Mouse (Mus musculus) regulatory T cell (primary cell): ENCODE results near the gene Kctd15.

Experiments used
- in situ Hi-C: fragments of 300-600 bp; cut with MboI, MseI; formaldehyde crosslinking; loops from one replicate; pipeline ENCODE4 v1.15.1; 2025; ENCODE audit warnings: high pct_unique_total_duplicates

Gene Kctd15

DNA sequence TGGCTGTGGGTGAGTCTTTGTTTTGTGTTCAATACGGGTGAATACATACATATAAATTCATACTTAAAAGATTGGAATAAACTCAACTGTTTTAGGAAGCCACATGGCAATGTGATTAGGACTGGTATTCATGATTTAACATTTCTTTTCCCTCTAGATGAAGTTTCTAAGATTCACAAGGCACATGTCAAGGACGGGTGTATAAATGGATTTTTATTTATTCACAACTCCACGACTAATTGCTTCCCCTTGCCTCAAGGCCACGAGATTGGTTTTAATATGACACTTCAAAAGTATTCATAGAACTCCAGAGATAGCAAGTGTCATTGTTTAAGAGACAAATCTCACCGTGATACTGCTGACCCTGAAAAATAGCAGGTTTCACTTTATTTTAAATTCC lies at the start of gene Kctd15:
Gene Kctd15 (minus strand): TSS at position 101 of the 400 bp plus-strand sequence.
- in situ Hi-C loops = loop anchor here (25.0 kb wide), 1 partner anchor 394 kb away; the partner anchor contains the start of gene Gm6096

DNA sequence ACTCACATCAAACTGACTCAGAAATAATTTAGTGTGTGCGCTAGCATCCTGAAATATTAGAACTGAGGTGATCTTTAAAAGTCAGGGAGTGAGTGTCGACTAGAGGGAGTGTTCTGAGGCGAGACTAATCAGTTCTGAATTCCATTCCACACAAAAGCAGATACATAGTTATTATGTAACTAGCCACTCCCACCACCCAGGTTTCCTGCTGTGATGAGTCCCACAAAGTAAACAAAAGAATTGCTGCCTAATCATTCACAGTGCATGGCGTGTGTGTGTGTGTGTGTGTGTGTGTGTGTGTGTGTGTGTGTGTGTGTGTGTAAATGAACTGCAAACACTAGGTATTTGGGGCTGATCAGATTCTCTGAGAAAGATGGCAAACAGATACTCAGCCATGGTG lies 47.9 kb upstream of the Kctd15 start:
- in situ Hi-C loops = no loop called here

DNA sequence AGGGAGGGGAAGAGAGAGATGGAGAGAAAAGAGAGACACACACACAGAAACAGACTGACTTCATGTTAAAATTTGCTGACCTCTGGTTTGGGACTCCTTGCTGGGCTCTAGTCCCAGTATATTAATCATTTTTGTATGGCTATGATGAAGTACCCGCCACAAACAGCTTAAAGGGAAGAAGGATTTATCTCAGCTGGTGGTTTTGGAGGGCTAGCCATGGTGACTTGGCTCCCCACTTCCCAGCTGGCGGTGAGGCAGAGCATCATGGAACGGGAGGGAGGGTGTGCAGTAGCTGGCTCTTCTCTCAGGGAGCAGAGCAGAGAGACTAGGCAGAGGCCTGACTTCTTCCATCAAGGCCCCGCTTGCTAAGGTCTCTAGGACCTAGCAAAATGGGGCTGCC lies 46.9 kb upstream of the Kctd15 start:
- in situ Hi-C loops = no loop called here

DNA sequence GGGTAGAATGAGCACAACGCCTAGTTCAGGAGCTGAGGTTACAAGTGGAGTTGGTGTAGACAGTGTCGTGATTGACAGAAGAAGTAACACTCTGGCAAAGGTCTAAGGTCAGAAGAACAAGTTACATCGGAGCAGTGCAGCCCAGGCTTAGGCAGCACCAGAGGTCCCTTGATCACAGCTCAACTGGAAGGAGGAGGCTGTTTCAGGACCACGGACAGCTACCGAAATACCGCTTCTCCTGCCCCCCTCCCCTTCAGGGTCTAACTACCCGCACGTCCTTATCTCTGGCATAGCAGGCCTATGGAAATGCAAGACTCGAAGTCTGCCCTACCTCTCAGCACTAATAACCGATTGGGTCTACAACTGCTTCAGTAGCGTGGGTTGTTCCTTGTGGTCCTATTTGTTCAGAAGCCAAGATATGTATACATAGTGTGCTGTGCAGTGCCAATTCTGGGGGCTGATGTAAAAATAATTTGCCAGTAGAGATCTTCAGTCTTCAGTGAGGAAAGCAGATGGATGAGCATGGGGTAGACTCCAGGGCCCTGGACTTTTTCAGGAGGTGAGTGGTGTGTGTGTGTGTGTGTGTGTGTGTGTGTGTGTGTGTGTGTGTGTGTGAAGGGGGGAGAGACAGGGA lies 46.3 kb upstream of the Kctd15 start:
- in situ Hi-C loops = no loop called here

DNA sequence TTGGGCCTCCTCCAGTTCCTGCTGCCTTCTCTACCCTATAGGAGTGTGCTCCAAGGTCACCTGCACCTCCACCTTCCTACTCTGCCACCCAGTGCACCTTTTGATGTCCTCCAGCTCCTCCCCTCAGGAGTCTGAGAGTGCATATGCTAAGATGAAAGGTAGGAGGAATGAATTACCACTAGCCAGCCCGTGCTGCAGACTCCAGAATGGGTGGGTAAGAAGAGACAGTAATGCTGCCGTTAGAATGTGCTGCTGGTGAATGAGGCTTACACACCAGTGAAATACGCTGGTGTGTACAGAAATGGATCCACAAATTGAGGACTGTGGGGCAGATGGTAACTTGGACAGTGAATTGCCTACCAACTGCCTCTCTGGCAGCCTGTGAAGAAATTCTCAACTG lies 43.4 kb upstream of the Kctd15 start:
- in situ Hi-C loops = no loop called here

DNA sequence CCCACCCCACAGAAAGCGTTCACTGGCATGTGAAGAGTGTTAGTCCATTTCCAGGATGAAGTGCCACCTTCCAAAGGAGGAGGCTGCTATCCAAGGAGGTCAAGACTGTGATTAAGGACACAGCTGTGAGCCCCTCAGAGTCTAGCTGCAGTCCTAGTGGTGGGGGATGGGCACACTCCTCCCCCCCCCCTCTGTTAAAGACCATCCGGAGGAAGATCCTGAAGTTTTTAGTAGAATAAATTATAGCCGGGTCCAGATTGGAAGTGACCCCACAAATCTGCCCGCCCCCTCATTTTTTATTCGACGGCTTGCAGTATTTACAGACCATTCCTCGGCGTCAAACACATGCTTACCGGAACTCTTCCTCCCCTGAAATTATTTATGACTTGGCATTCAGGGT lies 41.7 kb upstream of the Kctd15 start:
- in situ Hi-C loops = no loop called here

DNA sequence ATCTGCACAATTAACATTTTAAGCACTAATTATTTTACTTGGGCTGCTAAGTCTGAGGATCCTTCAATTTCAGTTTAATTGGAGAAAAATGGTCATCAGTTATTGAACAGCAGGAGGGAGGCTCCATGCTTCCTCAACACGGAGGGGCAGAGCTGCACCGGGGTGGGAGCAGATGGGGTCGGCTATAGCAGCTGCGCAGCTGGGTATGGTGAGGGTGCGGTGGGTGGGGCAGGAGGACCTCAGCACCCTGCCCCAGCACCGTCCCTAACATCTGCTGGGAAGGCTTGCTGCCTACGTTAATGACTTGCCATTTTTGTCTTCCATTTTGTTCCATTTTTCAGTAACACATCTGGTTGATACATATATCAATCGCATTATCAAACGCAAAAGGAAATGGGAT lies 39.6 kb upstream of the Kctd15 start:
- in situ Hi-C loops = no loop called here

DNA sequence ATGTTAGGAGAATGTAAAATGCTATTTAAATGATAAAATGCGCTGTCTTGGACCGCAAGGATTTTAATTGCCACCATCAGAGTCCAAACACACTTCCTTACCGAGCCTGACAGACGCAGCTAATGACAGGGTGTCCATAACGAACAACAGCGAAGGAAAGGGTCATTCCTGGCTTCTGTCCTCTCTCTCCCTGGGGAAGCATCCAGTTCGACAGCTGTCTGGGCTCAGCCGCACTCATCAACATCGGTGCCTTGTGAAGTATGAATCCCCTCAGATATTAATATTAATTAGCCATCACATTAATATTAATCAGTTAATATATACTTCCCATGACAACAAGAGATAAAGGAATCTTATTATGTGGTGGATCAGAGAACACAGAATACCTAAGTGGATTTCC lies 38.4 kb upstream of the Kctd15 start:
- in situ Hi-C loops = loop anchor here (5.0 kb wide), 1 partner anchor 572 kb away; no protein-coding TSS in a partner anchor

DNA sequence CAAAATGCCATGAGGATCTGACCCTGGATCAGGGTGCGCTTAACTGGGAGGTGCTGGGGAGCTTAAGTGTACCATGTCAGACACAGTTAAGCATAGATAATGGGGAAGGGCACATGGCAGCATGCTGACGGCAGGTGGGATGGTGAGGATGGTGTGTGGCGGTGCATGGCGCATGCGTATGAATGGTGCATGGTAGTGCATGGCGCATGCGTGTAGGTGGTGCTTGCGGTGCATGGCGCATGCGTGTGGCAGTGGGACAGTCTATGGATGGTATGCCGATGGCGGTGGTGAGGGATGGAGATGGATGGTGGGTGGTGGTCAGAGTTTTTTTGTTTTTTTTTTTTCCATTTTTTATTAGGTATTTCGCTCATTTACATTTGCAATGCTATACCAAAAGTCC lies 37.4 kb upstream of the Kctd15 start:
- in situ Hi-C loops = loop anchor here (5.0 kb wide), 1 partner anchor 573 kb away; no protein-coding TSS in a partner anchor

DNA sequence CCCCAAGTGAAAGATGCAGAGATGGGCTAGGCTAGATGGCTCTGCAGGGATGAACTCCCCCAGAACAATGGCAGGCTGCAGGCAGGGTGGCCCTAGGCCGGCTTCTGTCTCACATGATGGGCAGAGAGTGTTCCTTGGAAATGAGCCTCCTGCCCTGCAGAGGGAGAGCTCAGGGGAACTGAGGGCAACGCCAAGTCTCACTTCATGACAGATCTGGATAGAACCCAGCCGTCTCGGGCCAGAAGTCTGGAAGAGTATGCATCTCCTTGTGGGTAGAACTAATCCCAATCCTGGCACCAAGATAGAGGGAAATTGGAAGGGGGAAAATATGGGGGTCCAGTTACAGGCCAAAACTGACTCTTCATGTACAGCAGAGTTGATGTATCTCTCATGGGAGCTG lies 36.5 kb upstream of the Kctd15 start:
- in situ Hi-C loops = loop anchor here (5.0 kb wide), 1 partner anchor 574 kb away; no protein-coding TSS in a partner anchor

DNA sequence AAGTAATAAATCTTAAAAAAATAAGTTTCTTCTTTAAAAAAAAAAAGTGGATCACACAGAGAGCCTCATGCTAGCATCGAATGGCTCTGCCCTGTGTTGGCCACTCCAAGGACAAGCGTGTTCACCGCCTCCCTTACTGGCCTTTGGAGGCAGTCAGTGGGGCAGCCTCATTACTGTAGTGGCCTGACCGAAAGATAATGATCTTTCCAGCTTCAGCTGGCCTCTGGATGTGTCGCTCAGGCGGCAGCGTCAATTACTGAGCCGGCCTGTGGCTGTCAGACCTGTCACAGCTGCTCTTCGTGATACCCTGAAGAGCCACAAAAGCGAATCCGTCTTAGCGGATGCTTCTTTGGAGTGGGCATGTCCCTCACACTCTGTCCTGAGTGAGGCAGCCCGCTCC lies 33.6 kb upstream of the Kctd15 start:
- in situ Hi-C loops = loop anchor here (5.0 kb wide), 1 partner anchor 577 kb away; no protein-coding TSS in a partner anchor

DNA sequence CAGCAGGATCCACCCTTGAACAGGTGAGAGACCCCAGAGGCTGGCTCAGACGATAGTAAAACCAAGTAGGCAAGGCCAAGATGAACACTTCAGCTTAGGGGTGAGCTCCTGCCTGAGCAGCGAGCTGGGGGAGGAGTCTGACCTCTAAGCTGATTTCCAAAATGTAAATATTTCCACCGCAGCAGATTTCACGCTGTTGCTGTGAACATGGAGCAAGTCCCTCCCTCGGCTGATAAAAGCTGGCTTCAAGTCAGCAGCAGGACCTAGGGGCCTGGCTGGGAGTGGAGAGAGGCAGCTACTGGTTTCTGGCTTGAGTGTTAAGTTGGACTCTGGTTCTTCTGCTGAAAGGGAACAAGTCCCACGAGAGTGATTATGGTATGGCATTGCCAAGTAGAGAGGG lies 32.5 kb upstream of the Kctd15 start:
- in situ Hi-C loops = no loop called here

DNA sequence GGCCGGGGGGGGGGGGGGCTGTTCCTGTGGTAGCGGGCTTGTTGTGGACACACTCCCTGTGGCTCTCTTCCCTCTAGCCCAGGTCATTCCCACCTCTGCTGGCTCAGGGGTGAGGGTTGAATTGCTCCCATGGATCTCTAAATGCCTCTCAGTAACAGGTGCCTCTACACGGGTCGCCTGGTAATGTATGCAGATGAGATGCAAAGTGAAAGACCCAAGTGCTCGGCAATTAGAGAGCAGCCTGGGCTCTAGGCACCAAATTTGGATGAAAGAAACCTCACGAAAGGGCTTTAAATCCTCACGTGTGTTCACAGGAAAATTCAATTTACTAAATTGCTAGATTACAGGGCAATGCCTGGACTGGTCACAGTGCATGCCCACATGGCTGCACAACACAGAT lies 29.3 kb upstream of the Kctd15 start:
- in situ Hi-C loops = no loop called here

DNA sequence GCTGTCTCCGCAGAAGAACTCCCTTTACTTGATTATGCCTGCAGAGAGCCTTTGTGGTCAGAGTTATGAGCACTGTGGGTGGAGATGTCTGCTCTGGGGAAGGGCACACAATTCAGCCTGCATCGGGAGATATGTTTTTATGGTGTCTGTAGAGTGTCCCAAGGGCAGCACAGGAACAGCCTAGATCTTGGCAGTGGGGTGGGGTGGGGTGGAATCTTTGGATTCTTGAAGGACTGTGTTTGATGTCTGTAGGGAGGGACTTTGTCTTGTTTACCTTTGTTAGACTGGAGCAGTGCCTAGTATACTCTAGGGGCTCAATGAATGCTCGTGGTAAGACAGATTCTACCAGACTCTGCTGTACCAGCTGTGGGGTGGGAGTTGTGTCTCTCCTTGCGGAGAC lies 28.6 kb upstream of the Kctd15 start:
- in situ Hi-C loops = no loop called here

DNA sequence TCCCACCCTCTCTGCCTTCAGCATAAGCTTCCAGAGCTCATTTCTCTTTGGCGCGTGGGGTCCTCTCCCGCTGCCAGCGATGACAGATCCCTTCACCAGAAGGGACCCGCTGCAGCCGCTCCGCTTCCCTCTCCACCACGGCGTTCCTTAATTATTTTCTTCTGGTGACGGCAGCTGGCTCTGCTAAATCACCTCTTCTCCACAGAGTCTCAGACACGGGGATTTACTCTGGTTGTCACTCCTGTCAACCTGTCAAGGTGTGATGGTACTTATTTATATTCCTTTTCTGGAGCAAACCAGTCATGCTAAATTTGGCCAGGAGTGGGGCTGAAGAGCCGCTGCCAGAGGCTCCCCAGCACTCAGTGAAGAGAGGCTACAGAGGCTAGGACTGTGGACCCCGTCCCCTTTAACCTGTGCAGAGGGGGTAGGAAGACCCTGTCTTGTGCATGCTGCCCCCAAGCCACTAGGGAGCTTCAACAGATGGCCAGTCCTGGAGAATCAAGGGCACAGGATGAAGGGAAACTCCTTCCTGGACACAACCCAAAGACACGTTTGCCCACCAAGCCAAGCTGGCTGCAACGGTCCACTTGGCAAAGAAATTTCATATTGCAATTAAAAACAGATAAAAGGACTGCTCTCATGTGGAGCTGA lies 24.4 kb upstream of the Kctd15 start:
- in situ Hi-C loops = no loop called here

DNA sequence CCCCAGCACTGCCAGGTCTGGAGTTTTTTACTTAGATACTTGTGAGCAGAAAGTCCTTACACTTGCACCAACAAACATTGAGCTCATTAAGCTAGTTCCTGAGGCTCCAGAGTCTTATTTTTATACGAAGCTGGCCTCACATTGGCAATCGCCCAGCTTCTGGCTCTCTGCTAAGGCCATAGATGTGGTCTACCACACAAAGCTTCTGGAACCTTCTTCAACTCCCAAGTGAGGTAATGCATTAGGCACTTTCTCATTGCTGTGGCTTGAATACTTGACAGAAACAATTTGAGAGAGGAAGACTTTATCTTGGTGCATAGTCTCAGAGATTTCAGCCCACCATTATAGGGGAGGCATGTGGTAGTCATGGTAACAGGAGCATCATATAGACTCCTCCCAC lies 23.4 kb upstream of the Kctd15 start:
- in situ Hi-C loops = no loop called here

DNA sequence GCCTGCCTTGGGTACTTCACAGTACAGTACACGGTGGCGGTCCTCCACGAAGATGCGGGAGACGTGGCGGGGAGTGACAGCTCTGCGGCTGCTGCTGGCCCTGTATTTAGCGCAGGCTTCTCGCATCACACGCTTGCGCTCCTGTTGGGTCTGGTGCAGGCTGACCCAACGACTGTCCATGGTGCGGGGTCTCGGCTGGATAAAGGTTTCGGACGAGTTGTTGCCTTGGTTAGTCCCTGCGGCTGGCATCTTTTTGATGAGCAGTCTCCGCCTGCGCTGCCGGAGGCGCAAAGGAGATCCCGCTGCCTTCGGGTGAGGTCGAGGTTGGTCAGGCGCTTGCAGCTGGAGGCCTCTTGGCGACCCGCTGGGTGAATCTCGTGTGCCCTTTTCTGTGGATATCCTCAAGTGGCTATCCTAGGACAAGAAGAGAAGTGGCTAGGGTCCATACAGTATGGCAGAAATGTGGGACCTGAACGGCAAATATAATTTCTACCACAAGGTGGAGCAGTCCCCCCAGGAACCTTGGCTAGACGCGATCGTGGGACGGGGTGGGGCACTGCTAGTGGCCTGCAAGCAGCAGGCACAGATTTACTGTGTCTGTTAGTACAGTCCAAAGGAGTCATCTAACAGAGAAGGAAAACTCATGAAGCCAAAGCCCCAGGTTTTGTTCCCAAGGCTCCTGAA lies 19.4 kb upstream of the Kctd15 start:
- in situ Hi-C loops = no loop called here

DNA sequence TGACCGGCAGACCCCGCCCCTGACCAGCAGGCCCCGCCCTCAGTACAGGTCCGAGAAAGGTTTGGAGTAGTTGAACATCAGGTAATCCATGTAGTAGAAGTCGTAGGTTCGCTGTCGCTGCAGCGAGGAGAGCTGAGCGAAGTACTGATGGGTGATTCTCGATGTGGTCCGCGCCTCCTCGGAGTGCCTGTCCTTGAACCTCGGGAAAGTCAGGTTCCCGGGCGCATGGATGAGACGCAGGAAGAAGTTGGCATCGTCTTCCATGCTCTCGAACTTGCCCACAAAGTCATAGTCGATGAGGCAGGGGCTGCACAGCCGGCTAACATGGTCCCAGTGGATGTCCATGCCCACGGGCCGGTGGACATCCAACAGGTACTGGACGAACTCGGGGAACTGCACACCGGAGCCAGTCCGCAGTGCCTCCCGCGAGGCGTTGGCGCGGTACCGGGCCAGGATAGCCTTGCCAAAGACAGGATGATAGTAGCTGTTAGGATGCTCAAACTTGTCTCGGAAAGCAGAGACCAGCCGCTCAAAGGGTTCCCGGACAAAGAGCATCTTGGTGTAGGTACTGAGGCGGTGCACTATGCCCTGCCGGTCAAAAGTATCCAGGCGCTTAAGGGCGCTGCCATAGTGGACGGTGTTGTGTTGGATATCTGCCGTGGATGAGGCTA lies 18.7 kb upstream of the Kctd15 start:
- in situ Hi-C loops = no loop called here

DNA sequence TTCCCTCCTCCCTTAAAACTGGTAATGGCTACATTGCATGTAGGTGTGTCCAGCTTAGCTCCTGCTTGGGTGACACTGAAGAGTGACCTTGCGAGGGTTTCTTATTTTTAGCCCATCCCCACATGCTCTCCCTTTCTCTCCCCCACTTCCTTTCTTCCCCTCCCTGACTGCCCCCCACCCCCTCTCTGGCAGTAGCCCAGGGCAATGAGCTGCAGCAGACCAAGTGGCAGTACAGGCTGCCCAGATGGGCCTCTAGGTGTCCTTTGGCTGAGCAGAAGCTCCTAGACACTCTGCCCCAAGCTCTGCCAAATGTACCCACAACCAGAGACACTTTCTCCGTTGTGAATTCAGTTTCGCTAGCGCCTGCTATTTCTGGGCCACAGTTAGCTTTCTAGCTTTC lies 16.4 kb upstream of the Kctd15 start:
- in situ Hi-C loops = loop anchor here (5.0 to 25.0 kb wide), 2 partner anchors 271 to 411 kb away; partner anchors contain the start of gene Gm6096

DNA sequence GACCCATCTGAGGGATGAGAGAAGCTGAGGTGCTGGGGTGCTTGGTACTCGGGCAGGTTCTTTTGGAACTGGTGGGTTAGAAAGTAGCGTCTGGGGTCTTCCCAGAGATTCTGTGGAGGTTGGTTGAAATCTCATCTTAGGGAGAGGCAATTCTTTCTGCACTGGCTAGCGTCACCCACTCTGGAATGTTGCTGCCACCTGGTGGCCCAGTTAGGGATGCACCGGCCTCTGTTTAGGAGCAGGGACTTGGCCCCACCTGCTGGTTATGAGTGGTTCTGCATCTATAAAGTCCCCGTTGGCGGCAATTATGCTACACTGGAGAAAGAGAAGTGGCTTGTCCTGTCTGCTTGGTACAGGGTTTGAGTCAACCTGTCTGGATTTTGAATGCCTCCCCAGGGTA lies 15.4 kb upstream of the Kctd15 start:
- in situ Hi-C loops = loop anchor here (5.0 to 25.0 kb wide), 2 partner anchors 270 to 410 kb away; partner anchors contain the start of gene Gm6096

DNA sequence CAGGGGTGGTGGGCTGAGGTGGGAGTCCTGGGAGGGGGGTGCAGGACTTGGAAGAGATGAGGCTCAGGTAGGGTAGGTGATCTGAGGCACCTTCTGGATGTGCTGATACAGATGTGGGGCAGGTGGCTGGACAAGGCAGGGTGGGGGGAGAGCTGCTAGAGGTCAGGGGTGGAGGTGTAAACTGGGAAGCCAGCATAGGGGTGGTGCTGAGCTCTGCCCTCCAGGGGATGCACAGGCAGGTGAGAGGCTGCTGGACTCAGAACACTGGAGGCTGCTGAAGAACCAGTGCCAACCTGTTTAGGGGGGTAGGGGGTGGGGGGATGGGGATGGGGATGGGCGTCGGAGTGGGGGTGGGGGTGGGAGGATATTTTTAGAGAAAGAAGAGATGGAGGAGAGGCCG lies 14.2 kb upstream of the Kctd15 start:
- in situ Hi-C loops = loop anchor here (5.0 to 25.0 kb wide), 2 partner anchors 268 to 408 kb away; partner anchors contain the start of gene Gm6096

DNA sequence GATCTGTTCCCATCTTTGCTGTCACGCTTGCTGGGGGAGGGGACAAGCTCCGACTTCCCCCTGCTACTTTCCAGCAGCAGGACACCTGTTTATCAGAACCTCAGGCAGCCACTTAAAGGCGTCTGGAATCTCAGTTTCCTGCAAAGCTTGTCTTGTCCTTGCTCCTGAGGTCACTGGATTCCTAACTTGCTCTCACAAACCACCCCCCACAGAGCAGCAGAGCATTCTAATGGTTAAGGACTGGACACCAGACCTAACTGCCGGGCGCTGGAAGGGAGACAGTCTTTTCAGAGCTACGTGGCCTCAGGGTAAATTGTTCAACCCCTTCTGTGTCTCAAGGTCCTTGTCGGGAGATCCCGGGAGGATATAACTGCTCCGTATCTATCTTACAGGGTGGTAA lies 12.8 kb upstream of the Kctd15 start:
- in situ Hi-C loops = loop anchor here (10.0 to 25.0 kb wide), 2 partner anchors 407 to 505 kb away; partner anchors contain the start of gene Gm6096
